Mouse (Mus musculus) thymus, adult 2 months (tissue): ENCODE data around the gene Ccdc34.

ENCODE experiments used
- CTCF ChIP-seq: fragments of 200-500 bp; IDR thresholded peaks from 2 replicates; pipeline ENCODE4 v1.5.1; 2012; ENCODE audit warnings: mild to moderate bottlenecking, control low read depth, low read length, moderate library complexity, borderline replicate concordance; ENCODE audit not compliant: control insufficient read depth, poor library complexity, insufficient read depth; ENCODE audit errors: extremely low read depth
- POLR2A ChIP-seq: fragments of 200-500 bp; IDR thresholded peaks from 2 replicates; pipeline ENCODE4 v1.6.1; 2012; ENCODE audit warnings: mild to moderate bottlenecking, low read length, control low read depth, moderate library complexity; ENCODE audit not compliant: control insufficient read depth, poor library complexity, insufficient read depth; ENCODE audit errors: extremely low read depth

- TF ChIP-seq CTCF (no peak), POLR2A (no peak)
These were observed 18.6 kb downstream of the Ccdc34 start for GRCm38 (mm10) chr2:110036265-110036664.
